Mouse (Mus musculus) megakaryocyte-erythroid progenitor cell, adult 5-6 weeks (primary cell): ENCODE results near the gene Naa38. TPM values are rescaled to one million over a fixed set of nuclear protein-coding genes. Genes with fewer than 3 reads are reported as not detected.

Experiments
- ATAC-seq: replicated peaks from 2 replicates; pipeline ENCODE4 v1.8.0; 2016; ENCODE audit warnings: mild to moderate bottlenecking, inconsistent platforms; ENCODE audit not compliant: severe bottlenecking, poor library complexity, low FRiP score, low TSS enrichment
- total RNA-seq, 2 experiments: library from RNA; stranded (forward) in 1 of 2; stranded (reverse) in 1 of 2; fragments of 200-1000, 215-1000 nt in 1 of 2; fragments of >200 nt in 1 of 2; fragmentation: Nextera tagmentation in 1 of 2; gene quantifications; 2 replicates each; pipeline ENCODE4 v1.2.3; 2014 to 2017

Gene Naa38
- total RNA-seq, 2 experiments from 2014 or later = 156 to 169 TPM

DNA sequence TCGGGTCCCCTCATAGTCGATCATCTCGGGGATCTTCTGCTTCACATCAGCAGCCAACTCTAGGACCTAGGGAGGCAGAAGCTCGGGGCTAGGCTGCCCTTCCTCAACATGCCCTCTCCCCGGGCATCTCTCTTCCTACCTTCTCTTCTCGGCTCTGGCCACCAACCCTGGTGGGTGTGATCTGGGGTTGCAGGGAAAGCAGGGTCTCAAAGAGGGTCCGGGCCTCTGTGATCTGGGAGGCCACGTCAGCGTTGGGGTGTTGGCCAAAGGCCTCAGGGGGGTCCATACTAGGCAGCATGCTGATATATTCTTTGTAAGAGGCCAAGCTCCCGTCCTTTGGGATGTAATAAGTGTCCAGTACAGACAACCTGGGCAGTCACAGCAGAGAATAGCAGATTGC lies 27.6 kb downstream of the Naa38 start:
- ATAC-seq = no peak

DNA sequence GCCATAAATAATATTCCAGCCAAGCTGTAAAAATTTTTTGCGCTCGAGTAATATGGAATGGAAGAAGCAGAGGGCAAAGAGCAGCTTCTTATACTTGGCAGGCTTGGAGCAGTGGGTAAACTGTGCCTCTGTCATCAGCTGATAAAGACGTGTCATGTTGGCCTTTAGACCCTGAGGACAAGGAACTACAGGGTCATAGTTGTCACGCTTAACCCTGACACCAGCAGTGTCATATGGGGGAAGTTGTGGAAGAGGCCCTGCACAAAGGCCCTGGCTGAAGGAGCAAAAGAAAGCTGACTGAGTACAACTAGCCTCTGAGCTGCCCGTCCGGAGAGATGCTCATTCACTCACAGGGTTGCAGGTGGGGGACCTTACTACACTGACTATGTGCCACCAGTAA lies 28.6 kb downstream of the Naa38 start:
- ATAC-seq = no peak

DNA sequence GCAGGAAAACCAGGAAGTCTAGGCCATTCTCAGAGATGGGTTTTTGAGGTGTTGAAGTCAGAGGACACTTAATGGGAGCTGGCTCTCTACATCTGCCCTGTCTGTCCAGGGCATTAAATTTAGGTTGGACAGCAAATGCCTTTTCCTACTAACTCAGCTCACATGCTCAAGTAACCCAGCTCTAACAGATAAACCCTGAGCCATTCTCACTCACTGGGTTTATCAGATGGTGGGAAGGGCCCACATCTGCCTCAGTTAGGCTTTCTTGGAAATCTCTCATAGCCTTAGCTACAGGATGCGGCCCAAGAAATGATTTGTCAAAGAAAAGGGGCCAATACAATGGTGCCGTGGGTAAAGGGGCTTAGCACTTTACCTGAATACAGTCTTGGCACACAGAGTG lies 31.0 kb downstream of the Naa38 start:
- ATAC-seq = no peak

DNA sequence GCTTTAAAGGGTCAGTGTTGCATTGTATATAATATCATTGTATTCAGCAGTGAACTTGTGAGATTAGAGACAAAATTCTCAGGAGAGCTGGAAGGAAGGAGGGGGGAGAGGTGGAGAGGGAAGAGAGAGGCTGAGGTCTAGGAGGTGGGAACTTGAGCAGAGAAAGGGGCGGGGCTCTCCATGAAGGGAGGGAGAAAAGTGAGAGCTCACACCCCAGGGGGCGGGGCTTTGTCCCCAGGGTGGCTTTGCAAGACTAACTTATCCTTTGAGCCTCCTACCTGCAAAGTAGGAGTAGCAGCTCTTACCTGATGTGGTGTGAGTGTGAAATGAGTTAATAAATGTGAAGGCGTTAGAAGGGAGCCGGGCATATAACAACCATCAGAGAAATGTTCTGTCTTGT lies 33.5 kb downstream of the Naa38 start:
- peak; percentile 47; the same call in 1 of the 2 replicates for ATAC-seq

DNA sequence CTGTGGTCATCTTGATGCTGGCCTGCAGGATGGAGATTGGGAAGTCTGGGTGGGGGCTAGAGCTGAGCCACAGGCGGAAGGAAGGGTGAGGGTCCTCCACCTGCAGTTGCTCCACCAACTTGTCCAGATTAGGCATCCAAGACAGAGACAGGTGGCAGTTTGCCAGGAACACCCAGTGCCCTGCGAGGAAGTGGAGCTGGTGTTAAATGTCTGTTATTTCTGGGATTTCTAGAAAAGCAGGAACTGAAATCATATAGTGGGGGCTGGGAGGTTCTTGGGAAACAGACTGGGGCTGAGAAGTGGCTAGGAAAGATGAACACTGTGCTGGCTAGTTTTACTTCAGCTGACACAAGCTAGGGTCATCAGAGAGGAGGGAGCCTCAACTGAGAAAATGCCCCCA lies 34.0 kb downstream of the Naa38 start:
- no peak for ATAC-seq

DNA sequence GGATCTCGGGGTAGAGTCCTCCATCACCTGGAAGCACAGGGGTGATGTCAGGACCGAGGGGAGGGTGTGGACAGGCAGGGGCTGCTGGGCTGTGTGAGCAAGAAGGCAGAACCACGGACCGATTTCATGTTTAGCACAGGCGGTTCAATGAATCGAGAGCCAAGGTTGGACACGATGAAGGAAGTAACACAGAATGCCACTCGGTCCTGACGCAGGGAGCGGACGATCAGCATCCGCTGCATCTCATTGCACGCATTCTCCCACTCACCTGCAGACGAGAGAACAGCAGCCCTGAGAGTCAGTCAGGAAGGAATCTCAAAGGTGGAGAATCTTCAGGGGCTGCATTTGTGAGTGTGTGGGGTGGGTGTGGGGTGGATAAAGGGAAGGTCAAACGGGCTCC lies 35.3 kb downstream of the Naa38 start:
- no peak for ATAC-seq

DNA sequence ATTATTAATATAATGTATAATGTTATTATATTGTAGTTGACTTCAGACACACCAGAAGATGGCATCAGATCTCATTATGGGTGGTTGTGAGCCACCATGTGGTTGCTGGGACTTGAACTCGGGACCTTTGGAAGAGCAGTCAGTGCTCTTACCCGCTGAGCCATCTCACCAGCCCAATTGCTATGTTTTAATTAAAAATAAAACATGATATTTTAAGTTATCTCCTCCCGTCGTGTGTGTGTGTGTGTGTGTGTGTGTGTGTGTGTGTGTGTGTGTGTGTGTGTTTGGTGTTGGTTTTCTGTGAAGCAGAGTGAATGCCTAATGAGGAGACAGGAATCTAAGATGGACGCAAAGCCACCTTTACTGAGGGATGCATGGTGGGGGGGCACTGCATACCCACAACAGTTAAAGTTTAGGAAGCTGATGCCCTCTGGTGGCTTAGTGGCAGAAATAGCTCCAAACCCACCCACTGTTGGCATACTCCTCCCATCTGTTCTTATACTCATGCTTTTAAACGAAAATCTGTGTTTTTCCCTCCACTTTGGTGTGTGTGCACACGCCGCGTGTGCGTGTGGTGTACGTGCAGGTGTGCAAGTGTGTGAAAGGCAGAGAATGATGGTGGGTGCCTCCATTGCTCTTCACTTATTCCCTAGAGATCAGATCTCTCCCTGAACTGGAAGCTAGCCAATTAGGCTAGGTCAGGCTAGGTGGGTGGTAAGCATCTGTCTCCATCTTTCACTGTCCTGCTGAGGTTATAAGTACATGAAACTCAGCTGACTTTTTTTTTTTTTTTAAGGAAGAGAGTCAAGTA lies 36.7 kb downstream of the Naa38 start:
- ATAC-seq = peak; percentile 89

DNA sequence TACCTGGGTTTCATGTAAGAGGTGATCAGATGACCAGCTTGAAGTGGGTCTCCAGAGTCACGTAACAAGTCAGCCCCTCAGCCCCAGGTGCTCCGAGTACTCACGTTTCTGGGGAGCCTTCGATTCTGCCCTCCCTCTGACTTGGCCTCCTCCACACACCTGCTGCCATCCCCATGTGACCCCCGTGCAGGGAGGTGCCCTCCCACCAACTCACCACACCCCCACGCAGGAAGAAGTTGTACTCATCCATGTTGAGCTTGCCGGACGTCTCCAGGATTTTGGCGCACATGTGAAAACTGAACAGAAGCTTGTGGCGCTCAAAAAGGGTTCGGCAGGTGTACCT lies 37.3 kb downstream of the Naa38 start:
- no peak for ATAC-seq

DNA sequence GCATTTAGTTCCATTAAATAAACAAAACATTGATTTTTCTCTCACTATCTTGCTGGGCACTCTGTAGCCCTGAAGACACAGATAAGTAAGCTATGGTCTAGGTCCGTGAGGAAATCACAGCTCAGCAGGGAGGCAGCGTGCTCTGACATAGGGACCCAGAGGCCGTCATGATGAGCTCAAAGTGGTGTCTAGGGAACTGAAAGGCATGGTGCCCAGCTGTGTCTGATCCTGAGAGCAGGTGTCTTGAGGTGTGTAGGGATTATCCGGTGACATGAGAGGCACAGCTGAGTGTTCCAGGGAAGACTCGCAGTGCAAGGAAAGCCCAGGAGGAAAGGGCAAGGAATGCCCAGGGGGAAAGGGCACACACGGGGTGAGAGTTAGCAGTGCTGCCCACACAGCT lies 37.9 kb downstream of the Naa38 start:
- ATAC-seq = no peak

DNA sequence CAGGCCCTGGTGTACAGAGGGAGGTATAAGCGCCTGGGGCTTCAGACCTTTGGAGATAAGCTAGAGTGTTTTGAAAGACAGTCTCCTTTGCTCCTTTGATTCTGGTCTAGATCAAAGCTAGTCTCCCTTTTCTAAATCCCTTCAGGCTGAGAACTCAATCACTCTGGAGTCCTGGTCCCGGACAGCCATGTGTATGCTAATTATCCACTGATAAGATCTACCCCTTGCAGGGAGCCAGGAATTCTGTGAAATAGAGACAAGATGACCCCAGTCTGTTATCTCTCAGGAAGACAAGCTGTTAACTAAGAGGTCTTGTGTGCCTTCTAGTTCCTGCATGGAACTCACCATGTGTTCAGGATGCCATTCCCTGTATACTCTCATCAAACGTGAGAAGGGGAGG lies 42.0 kb downstream of the Naa38 start:
- no peak for ATAC-seq

DNA sequence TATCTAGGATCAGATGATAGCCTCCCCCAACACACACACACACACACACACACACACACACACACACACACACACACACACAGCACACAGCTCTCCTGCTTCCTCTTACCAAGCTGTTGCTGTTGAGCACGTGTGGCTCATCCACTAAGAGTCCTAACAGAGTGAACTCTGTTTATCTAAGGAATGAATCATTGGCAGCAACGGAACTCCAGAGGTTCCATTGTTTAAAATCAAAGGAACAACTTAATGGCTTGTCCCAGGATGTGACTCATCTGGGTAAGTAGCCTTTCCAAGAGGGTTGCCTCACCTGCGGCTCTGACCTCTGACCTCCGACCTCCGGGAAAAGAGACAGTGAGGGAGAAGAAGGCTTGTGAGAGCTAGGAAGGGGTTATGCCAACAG lies 48.0 kb downstream of the Naa38 start:
- ATAC-seq = no peak

Other genes with a start within 250 kb of the Naa38 start
- not detected in 2 replicates for gene Alox12b, start 238.5 kb upstream of the Naa38 start, total RNA-seq (2014; fragmentation: Nextera tagmentation)
- not detected in 2 replicates for gene Alox12b, start 238.5 kb upstream of the Naa38 start, total RNA-seq (2017)
- gene Alox8, start 197.6 kb upstream of the Naa38 start, total RNA-seq (2014; fragmentation: Nextera tagmentation) = not detected in 2 replicates
- gene Alox8, start 197.6 kb upstream of the Naa38 start, total RNA-seq (2017) = not detected in 2 replicates
- gene Gucy2e, start 158.5 kb upstream of the Naa38 start, total RNA-seq (2014; fragmentation: Nextera tagmentation) = not detected in 2 replicates
- not detected in 2 replicates for gene Gucy2e, start 158.5 kb upstream of the Naa38 start, total RNA-seq (2017)
- gene Cntrob, start 71.7 kb upstream of the Naa38 start, total RNA-seq (2014; fragmentation: Nextera tagmentation) = 40.0 and 56.6 TPM in 2 replicates
- gene Cntrob, start 71.7 kb upstream of the Naa38 start, total RNA-seq (2017) = 19.7 and 31.6 TPM in 2 replicates
- gene Trappc1, start 71.5 kb upstream of the Naa38 start, total RNA-seq (2014; fragmentation: Nextera tagmentation) = 77.9 and 81.4 TPM in 2 replicates
- gene Trappc1, start 71.5 kb upstream of the Naa38 start, total RNA-seq (2017) = 82.4 and 97.4 TPM in 2 replicates
- gene Kcnab3, start 69.2 kb upstream of the Naa38 start, total RNA-seq (2014; fragmentation: Nextera tagmentation) = not detected in 2 replicates
- gene Kcnab3, start 69.2 kb upstream of the Naa38 start, total RNA-seq (2017) = 0.38 TPM in 1 of 2 replicates, not detected in the other
- 1.9 and 2.8 TPM in 2 replicates for gene Rnf227, start 55.0 kb upstream of the Naa38 start, total RNA-seq (2014; fragmentation: Nextera tagmentation)
- 3.3 and 5.6 TPM in 2 replicates for gene Rnf227, start 55.0 kb upstream of the Naa38 start, total RNA-seq (2017)
- 45.7 and 57.3 TPM in 2 replicates for gene Chd3, start 26.1 kb upstream of the Naa38 start, total RNA-seq (2014; fragmentation: Nextera tagmentation)
- 21.0 and 49.2 TPM in 2 replicates for gene Chd3, start 26.1 kb upstream of the Naa38 start, total RNA-seq (2017)
- gene Cyb5d1, start 144 bp downstream of the Naa38 start, total RNA-seq (2014; fragmentation: Nextera tagmentation) = 16.2 and 20.9 TPM in 2 replicates
- gene Cyb5d1, start 144 bp downstream of the Naa38 start, total RNA-seq (2017) = 36.7 and 41.7 TPM in 2 replicates
- 0.37 TPM in 1 of 2 replicates, not detected in the other for gene Tmem88, start 2.7 kb downstream of the Naa38 start, total RNA-seq (2014; fragmentation: Nextera tagmentation)
- not detected in 2 replicates for gene Tmem88, start 2.7 kb downstream of the Naa38 start, total RNA-seq (2017)
- 19.3 and 22.1 TPM in 2 replicates for gene Kdm6b, start 18.2 kb downstream of the Naa38 start, total RNA-seq (2014; fragmentation: Nextera tagmentation)
- 1.6 and 2.7 TPM in 2 replicates for gene Kdm6b, start 18.2 kb downstream of the Naa38 start, total RNA-seq (2017)
- not detected in 2 replicates for gene Dnah2, start 153.6 kb downstream of the Naa38 start, total RNA-seq (2014; fragmentation: Nextera tagmentation)
- gene Dnah2, start 153.6 kb downstream of the Naa38 start, total RNA-seq (2017) = not detected in 2 replicates
- gene Efnb3, start 164.7 kb downstream of the Naa38 start, total RNA-seq (2014; fragmentation: Nextera tagmentation) = 1.3 and 3.0 TPM in 2 replicates
- 0.50 and 0.52 TPM in 2 replicates for gene Efnb3, start 164.7 kb downstream of the Naa38 start, total RNA-seq (2017)
- 36.5 and 51.0 TPM in 2 replicates for gene Wrap53, start 184.8 kb downstream of the Naa38 start, total RNA-seq (2014; fragmentation: Nextera tagmentation)
- 9.6 and 14.5 TPM in 2 replicates for gene Wrap53, start 184.8 kb downstream of the Naa38 start, total RNA-seq (2017)
- 286 and 348 TPM in 2 replicates for gene Trp53, start 184.9 kb downstream of the Naa38 start, total RNA-seq (2014; fragmentation: Nextera tagmentation)
- 59.0 and 109 TPM in 2 replicates for gene Trp53, start 184.9 kb downstream of the Naa38 start, total RNA-seq (2017)
- gene Atp1b2, start 210.5 kb downstream of the Naa38 start, total RNA-seq (2014; fragmentation: Nextera tagmentation) = 291 and 408 TPM in 2 replicates
- 32.8 and 68.9 TPM in 2 replicates for gene Atp1b2, start 210.5 kb downstream of the Naa38 start, total RNA-seq (2017)
- gene Shbg, start 222.4 kb downstream of the Naa38 start, total RNA-seq (2014; fragmentation: Nextera tagmentation) = not detected in 2 replicates
- gene Shbg, start 222.4 kb downstream of the Naa38 start, total RNA-seq (2017) = not detected in 2 replicates
- gene Sat2, start 226.5 kb downstream of the Naa38 start, total RNA-seq (2014; fragmentation: Nextera tagmentation) = not detected in 2 replicates
- gene Sat2, start 226.5 kb downstream of the Naa38 start, total RNA-seq (2017) = not detected in 2 replicates
- 67.4 and 83.1 TPM in 2 replicates for gene Fxr2, start 237.5 kb downstream of the Naa38 start, total RNA-seq (2014; fragmentation: Nextera tagmentation)
- gene Fxr2, start 237.5 kb downstream of the Naa38 start, total RNA-seq (2017) = 36.4 and 45.6 TPM in 2 replicates